Mouse (Mus musculus) heart, adult 8-10 months (tissue): Measurements from ENCODE around the gene Tmem222. TPM values are rescaled to one million over a fixed set of nuclear protein-coding genes. Genes with fewer than 3 reads are reported as not detected.

ENCODE experiments used
- DNase-seq: peaks from one replicate; pipeline ENCODE4 v3.0.0; 2022; ENCODE audit warnings: low spot score
- total RNA-seq, 4 experiments: library from RNA; stranded (reverse); gene quantifications; 2 replicates each; pipeline ENCODE4 v1.2.4; 2022

Tmem222 gene
- total RNA-seq = 10 to 100 TPM; 29.3 to 39.8 (median 34.3) TPM

GRCm38 (mm10) chr4:133277104-133278026 is at the start of gene Tmem222:
Tmem222 (minus strand) TSS chr4:133277792.
- DNase-seq = peak; percentile 97

- DNase-seq = no peak
Measured at GRCm38 (mm10) chr4:133319667-133320066, 42.1 kb upstream of the Tmem222 start.

- no peak for DNase-seq
Measured at GRCm38 (mm10) chr4:133315991-133316390, 38.4 kb upstream of the Tmem222 start.

- DNase-seq = peak; percentile 68
Measured at GRCm38 (mm10) chr4:133314896-133315295, 37.3 kb upstream of the Tmem222 start.

- DNase-seq = peak; percentile 84
Measured at GRCm38 (mm10) chr4:133309948-133310347, 32.4 kb upstream of the Tmem222 start.

- peak; percentile 55 for DNase-seq
Measured at GRCm38 (mm10) chr4:133307331-133307730, 29.7 kb upstream of the Tmem222 start.

- no peak for DNase-seq
Measured at GRCm38 (mm10) chr4:133305825-133306224, 28.2 kb upstream of the Tmem222 start.

GRCm38 (mm10) chr4:133304770-133305169 is 27.2 kb upstream of the Tmem222 start:
- DNase-seq = no peak

GRCm38 (mm10) chr4:133302668-133303067 is 25.1 kb upstream of the Tmem222 start:
- DNase-seq = no peak

GRCm38 (mm10) chr4:133301802-133302201 is 24.2 kb upstream of the Tmem222 start:
- DNase-seq = peak; percentile 67

- no peak for DNase-seq
Measured at GRCm38 (mm10) chr4:133300421-133300820, 22.8 kb upstream of the Tmem222 start.

- DNase-seq = no peak
Measured at GRCm38 (mm10) chr4:133299701-133300100, 22.1 kb upstream of the Tmem222 start.

GRCm38 (mm10) chr4:133298516-133299365 is 21.1 kb upstream of the Tmem222 start:
- DNase-seq = no peak

- peak; percentile 72 for DNase-seq
Measured at GRCm38 (mm10) chr4:133297801-133298238, 20.2 kb upstream of the Tmem222 start.

GRCm38 (mm10) chr4:133297360-133297759 is 19.8 kb upstream of the Tmem222 start:
- no peak for DNase-seq

GRCm38 (mm10) chr4:133294084-133294483 is 16.5 kb upstream of the Tmem222 start:
- DNase-seq = no peak

GRCm38 (mm10) chr4:133292901-133293843 is 15.6 kb upstream of the Tmem222 start:
- DNase-seq = no peak

- no peak for DNase-seq
Measured at GRCm38 (mm10) chr4:133292405-133292804, 14.8 kb upstream of the Tmem222 start.

- no peak for DNase-seq
Measured at GRCm38 (mm10) chr4:133291255-133291654, 13.7 kb upstream of the Tmem222 start.

- DNase-seq = no peak
Measured at GRCm38 (mm10) chr4:133286476-133287077, 9.0 kb upstream of the Tmem222 start.

GRCm38 (mm10) chr4:133285950-133286349 is 8.4 kb upstream of the Tmem222 start:
- no peak for DNase-seq
